Mouse (Mus musculus): ENCODE results near the gene Sec22a. TPM values are rescaled to one million over a fixed set of nuclear protein-coding genes. Genes with fewer than 3 reads are reported as not detected.

The Sec22a gene
- polyA plus RNA-seq (2017; shearing (Covaris generic)) = 10 to 100 TPM; 36.9 to 46.5 (median 40.2) TPM

GRCm38 (mm10) chr16:35363150-35364062 lies at the start of gene Sec22a:
Gene Sec22a (minus strand): TSS chr16:35363918.
- ATAC-seq = peak; percentile 93

GRCm38 (mm10) chr16:35406706-35407105 lies 43.0 kb upstream of the Sec22a start:
- ATAC-seq = no peak

- no peak for ATAC-seq
Measured at GRCm38 (mm10) chr16:35406166-35406565, 42.4 kb upstream of the Sec22a start.

- no peak for ATAC-seq
Measured at GRCm38 (mm10) chr16:35405348-35406080, 41.8 kb upstream of the Sec22a start.

- no peak for ATAC-seq
Measured at GRCm38 (mm10) chr16:35404864-35405263, 41.1 kb upstream of the Sec22a start.

GRCm38 (mm10) chr16:35403891-35404290 lies 40.2 kb upstream of the Sec22a start:
- no peak for ATAC-seq

- no peak for ATAC-seq
Measured at GRCm38 (mm10) chr16:35403356-35403755, 39.6 kb upstream of the Sec22a start.

- ATAC-seq = no peak
Measured at GRCm38 (mm10) chr16:35392813-35393212, 29.1 kb upstream of the Sec22a start.

GRCm38 (mm10) chr16:35385654-35386053 lies 21.9 kb upstream of the Sec22a start:
- no peak for ATAC-seq

- no peak for ATAC-seq
Measured at GRCm38 (mm10) chr16:35380048-35380447, 16.3 kb upstream of the Sec22a start.

GRCm38 (mm10) chr16:35379344-35379743 lies 15.6 kb upstream of the Sec22a start:
- no peak for ATAC-seq

GRCm38 (mm10) chr16:35364063-35364428 lies 328 bp upstream of the Sec22a start:
- peak; percentile 22 for ATAC-seq

- no peak for ATAC-seq
Measured at GRCm38 (mm10) chr16:35362221-35362620, 1.5 kb downstream of the Sec22a start.

- ATAC-seq = peak; percentile 21
Measured at GRCm38 (mm10) chr16:35360593-35360992, 3.1 kb downstream of the Sec22a start.

- ATAC-seq = no peak
Measured at GRCm38 (mm10) chr16:35357449-35357848, 6.3 kb downstream of the Sec22a start.

GRCm38 (mm10) chr16:35330451-35330850 lies 33.3 kb downstream of the Sec22a start:
- ATAC-seq = no peak

- ATAC-seq = no peak
Measured at GRCm38 (mm10) chr16:35319773-35320172, 43.9 kb downstream of the Sec22a start.

GRCm38 (mm10) chr16:35319335-35319734 lies 44.4 kb downstream of the Sec22a start:
- ATAC-seq = no peak

GRCm38 (mm10) chr16:35318397-35318796 lies 45.3 kb downstream of the Sec22a start:
- ATAC-seq = no peak

- ATAC-seq = peak; percentile 50
Measured at GRCm38 (mm10) chr16:35317460-35317859, 46.3 kb downstream of the Sec22a start.

- ATAC-seq = peak; percentile 65
Measured at GRCm38 (mm10) chr16:35316856-35317264, 46.9 kb downstream of the Sec22a start.

GRCm38 (mm10) chr16:35315496-35315895 lies 48.2 kb downstream of the Sec22a start:
- ATAC-seq = no peak

GRCm38 (mm10) chr16:35311586-35311985 lies 52.1 kb downstream of the Sec22a start:
- no peak for ATAC-seq
